Mouse (Mus musculus): ENCODE data around the gene Asap2.

Asap2 gene

GRCm38 (mm10) chr12:21128930-21129869, 138.9 kb downstream of the Asap2 start:
- H3K4me3 ChIP-seq (replicated peaks; ENCODE audit: low read length) = no peak overlapping the region
- H3K36me3 ChIP-seq (ENCODE audit: insufficient read depth, low read length) = no peaks in the 10 kb centered on the region
- no peaks in the 10 kb centered on the region for H3K9me3 ChIP-seq (ENCODE audit: low read length)
- peaks cover 40% of the 10 kb centered on the region for H3K4me1 ChIP-seq (replicated peaks; ENCODE audit: low read depth, low read length)
- no peaks in the 10 kb centered on the region for H3K27me3 ChIP-seq (ENCODE audit: insufficient read depth, low read length)
- TF ChIP-seq NANOG (IDR thresholded peaks at IDR 0.05; ENCODE audit: borderline replicate concordance, low read length) (no peak), POU5F1 (IDR thresholded peaks at IDR 0.05; ENCODE audit: borderline replicate concordance, low read length) (no peak)

- no peaks in the 10 kb centered on the region for H3K27me3 ChIP-seq (ENCODE audit: insufficient read depth, low read length)
- no peak overlapping the region for H3K4me3 ChIP-seq (replicated peaks; ENCODE audit: low read length)
- H3K4me1 ChIP-seq (replicated peaks; ENCODE audit: low read depth, low read length) = peaks cover 49% of the 10 kb centered on the region
- no peaks in the 10 kb centered on the region for H3K36me3 ChIP-seq (ENCODE audit: insufficient read depth, low read length)
- H3K9me3 ChIP-seq (ENCODE audit: low read length) = no peaks in the 10 kb centered on the region
- TF ChIP-seq CTCF (conservative IDR thresholded peaks at IDR 0.05; ENCODE audit: low read length) (no peak), NANOG (IDR thresholded peaks at IDR 0.05; ENCODE audit: borderline replicate concordance, low read length) (no peak)
These were observed 140.1 kb downstream of the Asap2 start for GRCm38 (mm10) chr12:21130274-21130823.

- Histone ChIP-seq H3K27me3 (ENCODE audit: insufficient read depth, low read length) (no peaks in the 10 kb centered on the region), H3K4me3 (replicated peaks; ENCODE audit: low read length) (no peak overlapping the region), H3K36me3 (ENCODE audit: insufficient read depth, low read length) (0 out of 2 replicates have a peak, but pooled peaks cover 2% of the 10 kb centered on the region), H3K9me3 (ENCODE audit: low read length) (no peaks in the 10 kb centered on the region), H3K4me1 (replicated peaks; ENCODE audit: low read depth, low read length) (peaks cover 62% of the 10 kb centered on the region)
- TF ChIP-seq POU5F1 (IDR thresholded peaks at IDR 0.05; ENCODE audit: borderline replicate concordance, low read length) (no peak), CTCF (conservative IDR thresholded peaks at IDR 0.05; ENCODE audit: low read length) (no peak), NANOG (IDR thresholded peaks at IDR 0.05; ENCODE audit: borderline replicate concordance, low read length) (no peak)
These were observed 142.3 kb downstream of the Asap2 start for GRCm38 (mm10) chr12:21132537-21132936.

- no peak overlapping the region for H3K4me3 ChIP-seq (replicated peaks; ENCODE audit: low read length)
- no peaks in the 10 kb centered on the region for H3K9me3 ChIP-seq (ENCODE audit: low read length)
- H3K27me3 ChIP-seq (ENCODE audit: insufficient read depth, low read length) = no peaks in the 10 kb centered on the region
- H3K4me1 ChIP-seq (replicated peaks; ENCODE audit: low read depth, low read length) = peaks cover 62% of the 10 kb centered on the region
- 0 out of 2 replicates have a peak, but pooled peaks cover 2% of the 10 kb centered on the region for H3K36me3 ChIP-seq (ENCODE audit: insufficient read depth, low read length)
- TF ChIP-seq NANOG (IDR thresholded peaks at IDR 0.05; ENCODE audit: borderline replicate concordance, low read length) (no peak), CTCF (conservative IDR thresholded peaks at IDR 0.05; ENCODE audit: low read length) (no peak)
These were observed 142.8 kb downstream of the Asap2 start for GRCm38 (mm10) chr12:21133031-21133430.

DNA sequence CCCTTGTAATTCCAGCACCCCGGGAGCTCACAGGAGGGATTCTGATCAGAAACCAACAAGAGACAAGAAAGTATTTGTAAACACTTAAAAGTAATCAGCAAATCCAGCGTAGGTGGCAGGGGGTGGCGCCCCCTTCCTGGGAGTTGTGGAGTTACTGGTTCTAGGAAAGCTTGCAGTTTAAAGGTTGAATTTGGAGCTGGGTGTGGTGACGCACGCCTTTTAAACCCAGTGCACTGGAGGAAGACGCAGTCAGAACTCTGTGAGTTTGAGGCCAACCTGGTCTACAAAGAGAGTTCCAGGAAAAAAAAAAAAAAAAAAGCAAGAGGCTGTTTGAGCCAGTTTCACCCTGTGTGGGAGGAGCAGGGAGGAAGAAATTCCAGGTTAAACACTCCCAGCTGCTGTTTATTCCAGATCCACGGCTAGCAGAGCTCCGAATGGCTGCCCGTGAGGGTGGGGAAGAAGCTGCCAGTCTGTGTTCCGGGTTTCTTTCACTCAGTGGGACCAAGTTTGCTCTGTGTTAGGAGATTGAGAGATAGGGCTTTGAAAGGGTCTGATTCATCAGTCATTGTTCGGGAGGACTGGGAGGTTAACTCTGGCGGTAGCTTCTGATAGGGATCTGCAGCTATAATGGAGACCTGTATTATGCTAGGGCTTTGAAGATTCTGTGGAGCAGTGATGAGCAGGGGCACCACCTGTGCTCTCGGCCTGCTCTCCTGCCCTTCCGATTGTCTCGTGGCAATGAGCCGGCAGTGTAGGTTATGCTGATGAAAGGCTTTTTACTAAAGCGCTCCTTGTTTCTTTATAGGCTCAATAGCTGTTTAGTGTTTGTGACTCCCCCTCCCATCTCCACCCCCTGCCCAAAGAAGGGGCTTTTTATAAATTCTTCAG, 144.0 kb downstream of the Asap2 start:
- no peaks in the 10 kb centered on the region for H3K9me3 ChIP-seq (ENCODE audit: low read length)
- peak; percentile 64 for TF ChIP-seq CTCF (conservative IDR thresholded peaks at IDR 0.05; ENCODE audit: low read length)
- TF ChIP-seq POU5F1 (IDR thresholded peaks at IDR 0.05; ENCODE audit: borderline replicate concordance, low read length) = no peak
- H3K4me3 ChIP-seq (replicated peaks; ENCODE audit: low read length) = peak overlapping the region; percentile 4; the same call in 1 of the 2 replicates
- no peaks in the 10 kb centered on the region for H3K27me3 ChIP-seq (ENCODE audit: insufficient read depth, low read length)
- 0 out of 2 replicates have a peak, but pooled peaks cover 2% of the 10 kb centered on the region for H3K36me3 ChIP-seq (ENCODE audit: insufficient read depth, low read length)
- peaks cover 63% of the 10 kb centered on the region for H3K4me1 ChIP-seq (replicated peaks; ENCODE audit: low read depth, low read length)

DNA sequence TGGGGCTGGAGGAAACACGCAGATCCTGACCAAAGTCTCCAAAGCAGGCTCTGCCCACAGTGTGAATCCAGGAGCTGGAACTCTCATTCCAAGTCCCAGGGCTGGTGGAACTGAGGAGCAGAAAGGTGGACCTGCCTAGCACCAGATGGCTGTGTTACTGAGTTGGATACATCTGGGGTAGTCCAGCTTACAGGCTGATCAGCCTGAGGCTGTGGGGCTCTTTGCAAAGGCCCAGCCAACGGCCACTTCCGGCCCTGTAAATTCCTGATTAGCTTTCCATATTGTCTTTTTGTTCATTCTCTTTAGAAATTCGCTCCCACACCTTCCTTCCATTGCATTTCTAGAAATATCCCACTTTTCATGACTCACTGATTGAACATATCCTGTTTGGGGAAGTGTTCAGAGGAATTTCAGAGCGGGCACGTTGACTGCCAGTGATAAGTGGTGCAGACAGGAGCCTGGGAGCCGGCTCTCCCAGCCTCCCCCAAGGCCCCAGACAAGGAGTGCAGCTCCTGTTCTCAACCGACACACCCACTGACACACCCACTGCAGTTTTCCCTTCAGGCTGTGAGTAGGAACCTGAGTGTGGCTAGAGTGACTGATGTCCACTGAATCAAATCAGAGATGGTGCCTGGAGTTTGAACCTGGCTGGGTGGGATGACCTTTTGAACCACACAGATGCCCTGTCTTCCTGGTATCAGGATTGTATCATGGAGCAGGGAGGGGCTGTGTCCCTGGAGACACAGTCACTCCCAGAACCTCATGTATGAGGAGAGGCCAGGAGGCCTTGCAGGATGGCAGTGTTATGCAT, 145.6 kb downstream of the Asap2 start:
- H3K4me3 ChIP-seq (replicated peaks; ENCODE audit: low read length) = no peak overlapping the region; the same call in 1 of the 2 replicates
- peaks cover 76% of the 10 kb centered on the region for H3K4me1 ChIP-seq (replicated peaks; ENCODE audit: low read depth, low read length)
- H3K27me3 ChIP-seq (ENCODE audit: insufficient read depth, low read length) = no peaks in the 10 kb centered on the region
- 0 out of 2 replicates have a peak, but pooled peaks cover 2% of the 10 kb centered on the region for H3K36me3 ChIP-seq (ENCODE audit: insufficient read depth, low read length)
- TF ChIP-seq CTCF (conservative IDR thresholded peaks at IDR 0.05; ENCODE audit: low read length) = no peak
- TF ChIP-seq NANOG (IDR thresholded peaks at IDR 0.05; ENCODE audit: borderline replicate concordance, low read length) = no peak
- no peaks in the 10 kb centered on the region for H3K9me3 ChIP-seq (ENCODE audit: low read length)

DNA sequence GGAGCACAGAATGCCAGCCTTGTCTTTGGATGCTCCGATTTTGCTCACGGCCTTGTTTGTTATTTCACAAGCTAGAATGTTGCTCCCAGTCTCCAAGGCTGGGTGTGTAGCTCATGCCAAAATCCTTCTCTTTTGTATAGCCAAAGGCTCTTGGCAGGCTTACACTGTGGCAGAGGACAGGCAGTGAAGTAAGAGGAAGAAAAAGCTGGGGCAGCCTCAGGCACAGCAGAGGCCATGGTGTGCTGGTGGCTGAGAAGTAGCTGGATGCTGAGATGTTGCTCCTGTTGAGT, 146.1 kb downstream of the Asap2 start:
- Histone ChIP-seq H3K9me3 (ENCODE audit: low read length) (no peaks in the 10 kb centered on the region), H3K4me3 (replicated peaks; ENCODE audit: low read length) (no peak overlapping the region; the same call in 1 of the 2 replicates), H3K4me1 (replicated peaks; ENCODE audit: low read depth, low read length) (peaks cover 71% of the 10 kb centered on the region), H3K27me3 (ENCODE audit: insufficient read depth, low read length) (no peaks in the 10 kb centered on the region), H3K36me3 (ENCODE audit: insufficient read depth, low read length) (0 out of 2 replicates have a peak, but pooled peaks cover 2% of the 10 kb centered on the region)
- TF ChIP-seq POU5F1 (IDR thresholded peaks at IDR 0.05; ENCODE audit: borderline replicate concordance, low read length) (no peak), CTCF (conservative IDR thresholded peaks at IDR 0.05; ENCODE audit: low read length) (no peak), NANOG (IDR thresholded peaks at IDR 0.05; ENCODE audit: borderline replicate concordance, low read length) (no peak)

Measured in E14TG2a.4 (cell line).